10 mouse cellular contexts compared by ENCODE assay signal in the genomic region with DNA sequence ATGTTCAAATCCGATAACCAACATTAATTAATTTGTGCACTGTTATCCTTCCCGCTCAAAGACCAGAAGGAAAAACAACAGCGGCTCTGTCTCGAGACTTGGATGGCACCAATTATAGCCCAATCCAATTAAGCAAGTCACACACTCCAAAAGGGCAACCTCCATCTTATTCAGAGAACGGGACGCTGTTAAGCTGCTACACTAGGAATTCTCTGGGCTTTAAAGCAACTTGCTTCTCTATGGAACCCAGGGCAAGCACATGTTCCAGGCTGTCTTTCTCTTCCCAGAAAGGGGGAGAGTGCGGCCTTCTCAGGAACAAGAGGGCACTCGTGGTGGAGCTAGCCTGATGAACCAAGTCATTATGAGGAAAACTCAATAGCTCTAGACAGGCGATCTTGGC. TPM values are rescaled to one million over a fixed set of nuclear protein-coding genes. Genes with fewer than 3 reads are reported as not detected.
DNase-seq lines count a peak whose midpoint lies in the region; ATAC-seq and TF ChIP-seq lines count a peak whose summit lies in the region.
"Had no signal": no experiment of that assay in that cellular context is flagged by ENCODE, and none has a peak within 500 bp of the region (broad histone marks: within the 10 kb centered on the region; RNA-seq: fewer than 3 reads in every experiment).

No protein-coding gene starts in this region.

- H3K4me2 ChIP-seq in forebrain, embryonic 15.5 days (replicated peaks): no peak overlapping the region
- H3K4me2 ChIP-seq in limb, embryonic 13.5 days (replicated peaks): peak overlapping the region; percentile 7; the same call in 1 of the 2 replicates
- H3K4me2 ChIP-seq in neural tube, embryonic 15.5 days: 0 out of 2 replicates have a peak overlapping the region, but pooled peaks have one; percentile 5

- H3K9ac ChIP-seq in forebrain, embryonic 15.5 days (replicated peaks): no peak overlapping the region
- no peak overlapping the region for H3K9ac ChIP-seq in limb, embryonic 13.5 days
- H3K9ac ChIP-seq in neural tube, embryonic 15.5 days (replicated peaks): no peak overlapping the region

- peak overlapping the region; percentile 31 for H3K4me3 ChIP-seq in left cerebral cortex, adult 2 months
- H3K4me3 ChIP-seq in forebrain, embryonic 15.5 days: 0 out of 2 replicates have a peak overlapping the region, but pooled peaks have one; percentile 3
- peak overlapping the region; percentile 62 for H3K4me3 ChIP-seq in limb, embryonic 13.5 days
- H3K4me3 ChIP-seq in neural tube, embryonic 15.5 days (replicated peaks): peak overlapping the region; percentile 19

- TF ChIP-seq CTCF in left cerebral cortex, adult 2 months (IDR thresholded peaks at IDR 0.05): no peak

- no peak for DNase-seq in left cerebral cortex, adult 2 months (ENCODE audit: extremely low spot score in 1 of 2, low spot score in 2 of 2)
- DNase-seq in left cerebral cortex, adult 9 months (ENCODE audit: low spot score in 2 of 2): no peak
- DNase-seq in cerebellum, postnatal 4 days (ENCODE audit: low spot score in 2 of 2): no peak
- no peak for DNase-seq in cerebellum, adult 11 months
- DNase-seq in spleen, adult 18-20 months: no peak
- DNase-seq: gastrocnemius, postnatal 25 days had no signal

- peaks cover 21% of the 10 kb centered on the region for H3K4me1 ChIP-seq in forebrain, embryonic 15.5 days
- peaks cover 13% of the 10 kb centered on the region for H3K4me1 ChIP-seq in limb, embryonic 13.5 days
- H3K4me1 ChIP-seq in neural tube, embryonic 15.5 days: peaks cover 19% of the 10 kb centered on the region

- H3K36me3 ChIP-seq in forebrain, embryonic 15.5 days: no peaks in the 10 kb centered on the region
- no peaks in the 10 kb centered on the region for H3K36me3 ChIP-seq in limb, embryonic 13.5 days
- no peaks in the 10 kb centered on the region for H3K36me3 ChIP-seq in neural tube, embryonic 15.5 days

- H3K9me3 ChIP-seq in forebrain, embryonic 15.5 days: no peaks in the 10 kb centered on the region
- no peaks in the 10 kb centered on the region for H3K9me3 ChIP-seq in limb, embryonic 13.5 days
- H3K9me3 ChIP-seq in neural tube, embryonic 15.5 days (replicated peaks): no peaks in the 10 kb centered on the region

- intact Hi-C loops in left cerebral cortex, adult 2 months (cut with DNase I): loop anchor here (5.0 kb wide), 1 partner anchor 104 kb away; no protein-coding TSS in a partner anchor

- no peak overlapping the region for H3K27ac ChIP-seq in left cerebral cortex, adult 2 months
- H3K27ac ChIP-seq in forebrain, embryonic 15.5 days (replicated peaks): no peak overlapping the region
- H3K27ac ChIP-seq in limb, embryonic 13.5 days: no peak overlapping the region
- 0 out of 2 replicates have a peak overlapping the region, but pooled peaks have one; percentile 18 for H3K27ac ChIP-seq in neural tube, embryonic 15.5 days (replicated peaks)

- H3K27me3 ChIP-seq in forebrain, embryonic 15.5 days: peaks cover 55% of the 10 kb centered on the region
- H3K27me3 ChIP-seq in limb, embryonic 13.5 days: peaks cover 70% of the 10 kb centered on the region
- H3K27me3 ChIP-seq in neural tube, embryonic 15.5 days (replicated peaks): peaks cover 42% of the 10 kb centered on the region
- H3K27me3 ChIP-seq: Patski had no signal

- 11% methylated on average over 9 of the region's 9 CpGs for WGBS in forebrain, embryonic 15.5 days
- WGBS in limb, embryonic 13.5 days: 46% methylated on average over 9 of the region's 9 CpGs
- WGBS in neural tube, embryonic 15.5 days: 47% methylated on average over 9 of the region's 9 CpGs

- ATAC-seq in forebrain, embryonic 15.5 days (replicated peaks): no peak
- no peak for ATAC-seq in limb, embryonic 13.5 days (ENCODE audit: low FRiP score, low read depth)
- no peak for ATAC-seq in neural tube, embryonic 15.5 days (ENCODE audit: low FRiP score)
- ATAC-seq: Patski had no signal

RNA-seq across cellular contexts. Expression of a gene that starts 1.6 kb away (rescaled TPM):
- total RNA-seq in left cerebral cortex, adult 2 months (2021): 1 to 10 TPM; 4.6 to 6.2 TPM
- 20.1 and 20.2 TPM in 2 replicates for polyA plus RNA-seq in forebrain, embryonic 15.5 days (2015; fragmentation: Nextera tagmentation; extraction: Ambion mirVana)
- 22.5 TPM in 2 replicates for polyA plus RNA-seq in limb, embryonic 13.5 days (2015; fragmentation: Nextera tagmentation; extraction: Ambion mirVana)
- polyA plus RNA-seq in neural tube, embryonic 15.5 days (2015; fragmentation: Nextera tagmentation; extraction: Ambion mirVana): 20.0 and 22.6 TPM in 2 replicates
- polyA plus RNA-seq: Patski had no signal

Comparison
In these comparisons a context has a peak if more than half of its experiments do, and no peak if none do; other contexts are left out.
1. H3K4me3 ChIP-seq: peak in every context shown above with its lines; median percentile 62 in limb, embryonic 13.5 days; 31 in left cerebral cortex, adult 2 months; 19 in neural tube, embryonic 15.5 days; 3 in forebrain, embryonic 15.5 days.